Mouse (Mus musculus) T-cell, adult 2 months (primary cell): Measurements from ENCODE around the gene Zmiz1.

Experiments
- DNase-seq: peaks from one replicate; pipeline ENCODE4 v3.0.0; 2022; ENCODE audit warnings: low spot score

Zmiz1 gene

DNA sequence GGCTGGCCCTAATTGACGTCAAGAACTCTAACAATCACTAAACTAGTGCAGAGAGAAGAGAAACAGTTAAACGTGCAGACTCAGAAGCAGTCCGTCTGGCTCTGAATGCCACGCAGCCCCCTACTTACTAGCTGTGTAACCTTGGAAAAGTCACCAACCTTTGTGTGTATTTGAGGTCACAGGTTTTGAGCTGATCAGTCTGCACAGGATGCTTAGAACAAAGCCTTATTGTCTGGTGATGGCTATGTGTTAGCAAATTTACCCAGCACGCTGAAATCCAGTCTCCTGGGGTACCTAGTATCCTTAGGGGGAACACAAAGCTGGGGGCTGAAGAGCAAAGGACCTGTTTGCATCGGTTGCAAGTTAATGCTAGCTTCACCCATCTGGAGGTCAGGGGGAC, 133.5 kb downstream of the Zmiz1 start:
- DNase-seq, result no peak

DNA sequence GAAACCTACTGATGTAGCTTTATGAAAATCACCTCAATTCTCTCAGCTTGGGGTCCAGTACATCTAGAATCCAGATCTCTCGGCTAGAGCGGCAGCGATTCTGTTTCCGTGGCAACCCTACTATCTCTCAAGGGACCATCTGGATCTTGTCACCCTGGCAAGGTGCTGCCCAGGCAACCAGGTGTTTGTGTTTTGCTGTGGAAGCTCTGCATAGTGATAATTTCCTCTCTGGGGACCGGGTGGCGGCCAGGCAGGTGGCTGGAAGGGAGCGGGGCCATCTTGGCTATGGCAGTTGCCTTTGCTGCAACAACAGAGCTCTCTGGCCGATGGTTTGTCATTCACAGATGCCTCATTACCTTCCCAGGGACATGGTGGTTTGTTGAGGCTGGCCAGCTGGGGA, 134.9 kb downstream of the Zmiz1 start:
- DNase-seq, result peak; percentile 19

DNA sequence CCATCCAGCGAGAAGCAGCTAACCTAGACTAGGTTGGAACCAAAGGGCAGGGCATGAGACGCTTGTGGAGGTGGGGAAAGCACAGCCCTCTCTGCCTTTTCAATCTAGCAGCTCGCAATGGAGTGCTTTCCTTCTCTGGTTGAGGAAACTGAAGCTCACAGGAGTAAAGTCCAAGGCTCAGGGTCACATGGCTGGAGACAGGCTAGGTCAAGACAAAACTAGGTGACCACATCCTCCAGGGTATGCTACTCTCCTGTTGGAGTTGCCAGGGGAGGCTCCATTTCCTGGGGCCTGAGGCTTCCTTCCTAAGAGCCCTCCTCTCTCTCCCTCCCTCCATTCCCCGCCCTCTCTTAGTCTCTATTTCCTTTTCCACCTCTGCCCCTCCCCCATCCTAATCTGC, 135.6 kb downstream of the Zmiz1 start:
- DNase-seq, result no peak

DNA sequence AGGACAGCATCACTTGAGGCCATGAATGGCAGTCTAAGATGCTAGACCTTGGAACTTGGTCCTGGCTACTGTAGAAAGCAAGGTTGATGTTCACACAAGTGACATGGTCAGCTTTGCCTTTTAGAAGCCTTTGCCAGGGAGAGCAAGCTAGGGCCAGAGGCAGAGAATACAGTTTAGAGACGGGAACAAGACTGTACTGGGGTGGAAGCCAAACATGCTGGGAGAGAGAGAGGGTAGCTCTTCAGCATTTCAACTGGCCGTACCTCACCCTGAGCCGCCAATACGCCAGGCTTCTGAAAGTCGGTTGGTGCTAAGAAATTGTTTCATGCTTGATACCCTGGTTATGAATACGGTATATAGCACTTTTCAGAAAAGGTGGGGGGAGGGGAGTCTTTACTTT, 140.0 kb downstream of the Zmiz1 start:
- DNase-seq, result no peak

DNA sequence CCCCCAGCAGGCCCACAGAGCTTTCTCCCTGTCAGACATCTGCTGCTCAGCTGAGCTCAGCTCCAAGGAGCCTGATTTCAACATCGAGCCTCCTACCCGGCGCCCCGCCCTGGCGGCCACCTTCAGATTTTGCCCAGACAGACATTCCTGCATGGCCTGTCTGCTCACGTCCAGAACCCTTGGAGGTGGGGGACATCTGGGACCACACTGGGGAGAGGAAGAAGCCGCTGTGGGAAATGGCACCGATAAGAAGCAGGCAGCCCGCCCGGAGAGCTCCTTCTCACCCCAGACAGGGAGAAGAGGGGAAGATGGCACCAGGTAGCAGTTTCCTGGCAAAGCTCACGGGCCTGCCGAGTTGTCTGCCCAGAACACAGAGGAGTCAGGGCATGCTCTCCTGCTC, 140.9 kb downstream of the Zmiz1 start:
- no peak for DNase-seq

DNA sequence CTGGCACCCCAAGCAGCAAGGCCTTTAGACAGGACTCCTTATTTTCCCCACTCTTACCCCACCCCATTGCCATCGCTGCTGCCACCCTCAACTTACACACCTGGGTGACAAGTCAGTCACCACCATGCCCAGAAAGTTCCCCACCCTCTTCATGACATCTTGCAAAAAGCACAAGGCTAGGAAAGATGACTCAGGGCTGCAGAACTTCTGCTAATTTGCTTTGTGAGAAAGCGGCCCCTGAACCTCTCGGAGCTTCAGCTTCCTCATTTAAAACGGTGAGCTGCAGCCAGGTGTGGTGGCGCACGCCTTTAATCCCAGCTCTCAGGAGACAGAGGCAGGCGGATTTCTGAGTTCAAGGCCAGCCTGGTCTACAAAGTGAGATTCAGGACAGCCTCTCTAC, 141.4 kb downstream of the Zmiz1 start:
- DNase-seq, result no peak

DNA sequence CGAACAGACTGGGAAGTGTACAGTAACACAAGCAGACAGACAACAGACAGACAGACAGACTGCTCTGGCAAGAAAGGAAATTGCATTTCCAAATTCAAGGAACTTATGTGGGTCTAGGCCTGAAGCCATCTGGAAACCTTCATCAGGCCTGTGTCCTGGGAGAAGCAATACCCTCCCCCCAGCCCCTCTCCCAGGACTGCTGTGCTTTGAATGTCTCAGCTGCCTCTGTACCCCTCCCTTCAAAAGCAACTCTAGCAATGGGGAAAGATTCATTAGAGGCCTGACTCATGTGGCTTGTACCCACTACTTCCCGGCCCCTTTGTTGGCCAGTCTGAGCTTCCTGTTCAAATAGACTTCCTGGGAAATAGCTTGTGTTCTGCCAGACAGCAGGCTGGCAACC, 142.0 kb downstream of the Zmiz1 start:
- DNase-seq, result no peak

DNA sequence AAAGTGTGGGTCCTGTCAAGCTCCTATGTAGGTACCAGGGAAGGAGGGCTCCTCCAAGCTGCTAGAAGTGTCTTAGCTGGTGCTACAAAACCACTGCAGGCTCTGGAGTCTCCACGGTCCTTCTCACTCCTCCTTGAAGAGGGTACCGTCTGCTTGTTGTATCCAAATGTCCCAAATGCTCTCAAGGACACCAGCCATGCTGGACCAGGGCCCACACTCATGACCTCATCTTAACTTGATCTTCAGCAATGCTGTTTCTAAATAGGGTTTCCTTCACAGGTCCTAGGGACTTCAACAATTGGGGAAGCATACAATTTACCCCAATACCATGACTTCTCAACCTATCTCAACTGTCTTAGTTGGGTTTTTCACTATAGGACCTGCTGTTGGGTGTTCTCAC, 143.0 kb downstream of the Zmiz1 start:
- DNase-seq, result no peak

DNA sequence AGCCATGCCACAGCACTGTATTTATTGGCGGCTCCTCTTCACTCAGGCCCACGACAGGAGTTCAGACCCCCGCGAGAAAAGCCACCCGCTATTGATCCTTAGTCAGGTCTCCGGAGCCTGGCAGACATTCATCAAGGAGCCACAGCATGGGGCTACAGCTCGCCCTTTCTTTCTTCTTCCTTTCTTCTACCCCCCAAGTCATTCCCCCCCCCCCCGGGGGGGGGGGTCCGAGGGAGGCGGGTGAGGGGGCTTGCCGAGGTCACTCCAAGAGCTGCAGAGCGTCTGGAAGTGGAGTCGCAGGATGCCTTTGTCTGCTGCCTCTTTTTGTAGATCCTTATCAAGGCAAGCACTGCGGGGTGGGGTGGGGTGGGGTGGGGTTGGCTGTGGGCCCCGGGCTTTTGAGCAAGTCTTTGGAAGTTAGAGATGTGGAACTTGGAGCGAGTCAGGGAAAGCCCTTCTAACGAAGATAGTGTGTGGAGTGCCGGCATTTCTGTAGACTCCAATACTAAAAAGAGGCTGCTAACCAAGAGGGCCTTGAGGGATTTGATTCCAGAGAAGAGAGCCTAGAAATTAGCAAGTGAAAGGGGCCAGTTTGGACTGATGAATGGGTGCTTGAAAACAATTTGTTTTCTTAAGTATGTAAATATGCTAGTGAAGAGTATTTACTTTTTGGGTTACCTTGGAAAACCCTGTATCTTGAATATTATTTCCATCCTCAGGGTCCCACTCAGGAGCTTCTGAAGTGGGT, 145.6 kb downstream of the Zmiz1 start:
- DNase-seq, result no peak

DNA sequence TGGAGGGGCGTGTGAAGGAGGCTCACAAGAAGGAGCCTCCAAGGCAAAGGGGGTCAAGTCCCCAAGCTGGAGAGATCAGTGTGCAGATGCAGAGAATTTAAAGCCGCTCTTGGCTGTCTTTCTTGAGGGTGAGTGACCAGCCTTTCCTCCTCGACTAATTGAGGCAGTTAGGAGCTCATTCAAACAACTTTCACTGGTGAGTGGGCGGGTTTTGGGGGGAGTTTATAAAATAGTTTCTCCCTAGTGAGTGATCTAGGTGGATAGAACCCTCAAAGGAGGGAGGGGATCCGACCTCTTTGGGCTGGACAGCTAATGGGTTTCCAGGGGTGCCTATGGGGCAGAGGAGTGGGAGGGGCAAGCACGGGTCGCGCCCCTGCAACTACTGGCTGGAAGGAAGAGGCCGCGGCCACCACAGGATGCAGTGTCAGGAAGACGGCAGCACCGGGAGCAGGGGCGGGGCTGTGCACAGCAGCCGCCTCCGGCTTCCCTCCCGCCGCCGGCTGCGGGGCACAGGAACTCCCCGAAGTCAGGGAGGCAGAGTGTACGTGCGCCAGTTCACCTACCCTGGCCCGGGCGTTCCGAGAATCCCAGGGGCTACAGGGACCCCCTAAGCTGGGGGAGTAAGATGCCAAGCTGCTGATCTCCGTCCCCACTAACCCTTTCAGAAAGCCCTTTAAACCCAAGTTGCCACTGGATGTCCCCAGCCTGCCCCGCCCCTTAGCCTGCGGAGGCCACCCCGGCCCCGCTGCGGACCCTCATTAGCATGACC, 147.6 kb downstream of the Zmiz1 start:
- peak; percentile 70 for DNase-seq

DNA sequence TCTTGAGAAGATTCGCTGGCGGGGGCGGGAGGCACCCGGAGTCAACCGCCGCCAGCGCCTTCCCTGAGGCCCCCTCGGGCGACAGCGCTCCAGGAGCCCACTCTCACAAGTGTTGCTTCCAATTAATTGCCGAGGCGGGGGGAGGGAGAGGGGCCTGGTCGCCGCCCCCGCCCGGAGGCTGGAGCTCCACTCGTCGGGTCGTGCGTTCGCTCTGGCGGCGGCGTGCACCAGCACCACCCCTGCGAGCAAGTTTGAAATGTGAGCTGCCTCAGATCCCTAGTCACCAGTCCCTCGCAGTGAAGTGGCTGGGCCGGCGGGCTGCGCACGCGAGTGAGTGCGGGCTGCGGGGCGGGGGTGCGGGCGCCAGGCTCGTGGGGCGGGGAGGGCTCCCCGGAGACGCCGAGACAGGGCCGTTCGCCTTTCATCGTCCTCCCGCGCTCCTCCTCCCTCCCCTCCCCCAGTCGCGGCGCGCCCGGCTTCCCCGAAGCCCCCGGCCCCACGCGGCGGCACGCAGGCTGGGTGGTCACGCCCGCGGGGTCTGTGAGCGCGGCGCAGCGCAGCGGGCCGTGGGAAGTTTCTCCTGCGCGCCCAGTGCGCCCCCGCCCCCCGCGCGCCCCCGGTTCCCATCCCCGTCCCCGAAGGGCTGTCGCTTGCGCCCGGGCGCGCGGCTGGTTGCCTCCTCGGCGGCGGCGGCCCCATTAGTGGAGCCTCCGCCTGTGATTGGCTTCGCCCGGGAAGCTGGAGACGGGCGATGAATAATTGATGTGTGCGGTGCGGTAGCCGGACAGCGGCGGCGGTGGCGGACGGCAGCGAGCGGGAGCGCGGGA, 148.4 kb downstream of the Zmiz1 start:
- DNase-seq, result peak; percentile 57

DNA sequence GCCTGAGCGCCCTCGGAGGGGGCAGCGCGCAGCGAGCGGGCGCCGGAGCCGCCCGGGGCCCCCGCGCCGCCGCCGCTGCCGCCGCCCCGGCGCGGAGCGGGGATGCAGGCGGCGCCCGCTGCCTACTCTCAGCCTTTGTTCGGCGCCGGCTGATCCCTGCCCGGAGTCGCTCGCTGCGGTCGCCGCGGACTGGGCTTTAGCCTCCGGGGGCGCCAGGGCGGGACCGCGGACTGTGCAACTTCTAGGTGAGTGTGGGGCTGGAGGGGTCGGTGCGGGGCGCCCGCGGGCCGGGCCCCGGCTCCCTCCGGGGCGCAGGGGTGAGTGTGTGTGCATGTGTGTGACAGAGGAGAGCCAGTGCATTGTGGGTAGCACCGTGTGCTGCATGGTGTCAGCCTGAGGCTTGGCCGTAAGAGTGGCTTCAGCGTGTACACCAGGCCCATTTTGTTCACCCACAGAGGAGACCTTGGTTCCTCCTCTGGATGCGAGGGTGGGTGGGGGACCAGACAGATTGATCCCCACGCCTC, 149.0 kb downstream of the Zmiz1 start:
- peak; percentile 54 for DNase-seq

DNA sequence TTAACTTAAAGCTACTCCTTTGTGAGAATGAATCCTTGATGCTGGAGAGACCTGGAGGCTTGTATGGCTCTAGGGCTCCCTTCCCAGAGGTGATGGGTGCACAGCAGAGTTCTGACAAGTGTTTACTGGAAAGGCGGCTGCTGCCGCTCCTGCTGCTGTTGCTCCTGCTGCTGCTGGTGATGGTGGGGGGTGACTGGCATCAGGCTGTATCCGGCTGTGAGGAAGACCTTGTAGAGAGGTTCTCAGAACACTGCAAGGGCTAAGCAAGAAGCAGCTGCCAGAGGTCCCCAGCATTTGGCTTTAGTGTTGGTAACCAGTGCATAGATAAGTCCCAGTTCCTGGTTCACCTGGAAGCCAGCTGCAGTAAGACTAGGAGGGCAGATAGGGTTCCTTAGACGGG, 149.6 kb downstream of the Zmiz1 start:
- peak; percentile 11 for DNase-seq

DNA sequence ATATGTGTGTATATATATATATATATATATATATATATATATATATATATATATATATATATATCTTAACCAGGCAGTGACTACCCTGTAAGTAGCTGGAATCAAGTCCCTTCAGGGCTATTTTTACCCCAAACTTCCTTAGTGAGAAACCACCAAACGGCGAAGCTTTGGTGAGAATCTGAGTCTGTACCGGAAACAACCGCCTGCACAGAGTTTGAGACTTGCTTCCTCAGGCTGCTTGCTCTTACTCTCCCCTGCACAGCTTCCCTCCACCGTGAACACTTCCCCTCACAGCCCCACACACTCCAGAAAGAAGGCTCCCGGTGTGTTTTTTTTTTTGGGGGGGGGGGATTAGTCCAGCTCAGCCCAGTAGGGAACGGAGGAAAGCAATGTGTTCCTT, 150.4 kb downstream of the Zmiz1 start:
- peak; percentile 59 for DNase-seq

DNA sequence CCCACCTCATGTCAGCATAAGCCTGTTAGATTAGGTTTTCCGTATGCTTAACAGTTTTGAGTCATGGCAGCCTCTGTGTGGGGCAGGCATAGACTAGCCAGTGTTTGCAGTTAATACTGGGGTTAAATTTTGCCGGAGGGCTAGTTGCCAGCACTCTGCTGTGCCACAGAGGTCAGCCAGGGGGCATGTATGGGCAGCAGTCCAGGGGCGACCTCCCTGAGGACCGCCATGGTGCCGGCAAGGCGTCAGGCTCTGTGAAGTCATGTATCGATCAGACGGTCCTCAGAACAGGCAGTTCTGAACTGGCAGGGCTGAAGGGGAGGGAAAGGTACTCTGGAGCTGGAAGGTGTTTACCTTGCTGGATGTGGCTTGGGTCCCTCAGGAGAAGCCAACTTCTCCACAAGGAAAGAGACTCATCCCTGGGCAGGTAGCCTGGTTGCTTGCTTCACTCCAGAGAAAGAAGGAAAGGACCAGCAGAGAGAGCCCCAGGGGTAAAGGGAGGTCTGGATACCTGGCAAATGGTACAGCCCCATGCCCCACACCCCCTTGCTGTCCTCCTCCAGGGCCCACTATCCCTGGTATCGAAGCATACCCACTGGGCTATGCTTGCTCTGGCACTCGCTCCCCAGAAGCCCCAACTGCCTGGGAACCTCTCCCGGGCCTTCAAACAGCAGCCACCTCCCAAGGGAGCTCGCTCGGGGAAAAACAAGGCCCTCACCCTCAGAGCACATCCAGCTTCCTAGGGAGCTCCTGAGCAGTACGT, 151.6 kb downstream of the Zmiz1 start:
- no peak for DNase-seq

DNA sequence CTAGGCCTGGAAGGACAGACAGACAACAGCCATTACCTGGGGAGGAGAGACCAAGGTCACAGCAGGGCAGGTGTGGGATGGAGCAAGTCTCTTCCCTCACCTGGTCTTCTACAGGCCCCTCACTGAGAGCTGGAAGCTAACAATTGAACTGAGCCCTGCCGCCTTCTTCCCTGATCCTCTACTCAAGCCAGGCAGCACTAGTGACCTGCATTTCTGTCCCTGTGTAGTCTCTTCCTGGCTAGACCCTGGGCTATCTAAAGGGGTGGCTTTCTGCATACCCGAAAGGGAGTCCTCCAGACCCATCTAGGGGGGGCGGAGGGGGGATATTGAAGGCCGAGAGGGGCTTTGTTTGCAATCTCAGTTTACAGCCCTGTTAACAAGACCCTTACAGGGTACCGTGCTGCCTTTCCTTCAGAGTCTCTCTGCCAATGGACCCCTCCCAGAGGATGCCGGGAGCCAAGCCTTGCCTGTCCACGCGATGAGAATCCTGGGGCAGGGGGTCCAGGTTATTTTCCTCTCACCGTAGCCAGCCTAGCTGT, 152.2 kb downstream of the Zmiz1 start:
- no peak for DNase-seq

DNA sequence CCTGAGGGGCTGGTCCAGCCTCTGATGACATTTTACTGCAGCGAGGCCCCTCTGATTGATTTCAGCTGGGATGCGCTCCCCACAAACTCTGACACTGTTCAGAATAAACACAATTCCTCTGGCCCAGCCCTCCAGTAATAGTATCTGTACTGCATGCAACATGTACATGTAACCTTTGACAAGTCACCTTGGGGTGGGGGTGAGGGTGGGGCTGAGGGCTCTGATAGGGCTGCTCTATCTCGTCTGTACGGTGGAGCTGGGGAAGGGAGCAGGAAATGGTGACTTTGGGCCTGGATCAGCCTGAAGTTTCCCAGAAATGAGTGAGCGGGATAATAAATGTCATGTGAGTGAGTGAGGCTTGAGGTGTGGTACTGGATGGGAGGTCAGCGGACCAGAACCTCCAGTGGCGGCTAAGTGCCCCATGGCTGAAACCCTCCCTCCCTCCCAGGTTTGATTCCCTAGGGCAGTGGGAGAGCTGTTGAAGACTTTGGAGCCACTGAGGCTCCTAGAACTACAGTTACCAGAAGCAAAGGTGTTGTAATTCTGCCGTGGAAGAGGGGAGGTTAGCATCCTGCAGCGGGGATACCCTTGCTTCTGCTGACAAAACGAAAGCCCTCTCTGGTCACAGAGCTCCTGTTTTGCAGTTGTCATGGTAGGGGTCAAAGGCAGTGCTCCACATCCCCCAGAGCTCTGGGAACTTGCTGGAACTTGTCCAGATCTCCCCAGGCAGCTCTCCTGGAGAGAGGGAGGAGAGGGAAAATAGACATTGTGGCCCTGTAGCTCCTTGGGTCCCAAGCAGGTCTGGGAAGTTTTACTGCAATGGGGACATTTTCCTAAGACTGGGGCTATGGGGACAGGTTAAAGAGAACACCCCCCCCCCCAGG, 153.1 kb downstream of the Zmiz1 start:
- DNase-seq, result no peak

DNA sequence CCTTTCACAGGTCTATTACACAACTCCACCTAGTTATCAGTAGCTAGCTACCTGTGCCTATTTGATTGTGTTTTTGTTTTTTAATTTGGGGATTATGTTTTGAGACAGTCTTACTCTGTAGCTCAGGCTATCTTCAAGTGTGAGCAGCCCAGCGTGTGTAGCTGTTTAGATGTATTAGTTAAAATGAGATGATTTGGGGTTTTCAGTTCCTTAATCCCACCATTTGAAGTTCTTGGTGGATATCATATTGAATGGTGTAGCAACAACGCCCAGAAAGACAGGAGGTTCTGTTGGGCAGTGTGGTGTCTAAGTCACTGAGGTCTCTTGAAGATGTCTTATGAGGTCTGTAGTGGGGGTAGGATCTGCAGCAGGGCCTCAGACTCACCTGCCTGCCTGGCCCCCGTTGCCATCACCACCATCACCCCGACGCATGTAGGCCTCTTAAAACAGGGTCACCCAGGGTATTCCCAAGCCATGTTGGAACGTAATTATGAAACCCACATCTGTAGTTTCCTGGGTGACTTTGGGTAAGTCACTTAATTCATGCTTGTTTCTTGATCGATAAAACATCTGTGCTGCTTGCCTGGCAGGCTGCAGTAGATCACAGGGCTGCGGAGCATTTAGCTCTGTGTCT, 155.1 kb downstream of the Zmiz1 start:
- no peak for DNase-seq

DNA sequence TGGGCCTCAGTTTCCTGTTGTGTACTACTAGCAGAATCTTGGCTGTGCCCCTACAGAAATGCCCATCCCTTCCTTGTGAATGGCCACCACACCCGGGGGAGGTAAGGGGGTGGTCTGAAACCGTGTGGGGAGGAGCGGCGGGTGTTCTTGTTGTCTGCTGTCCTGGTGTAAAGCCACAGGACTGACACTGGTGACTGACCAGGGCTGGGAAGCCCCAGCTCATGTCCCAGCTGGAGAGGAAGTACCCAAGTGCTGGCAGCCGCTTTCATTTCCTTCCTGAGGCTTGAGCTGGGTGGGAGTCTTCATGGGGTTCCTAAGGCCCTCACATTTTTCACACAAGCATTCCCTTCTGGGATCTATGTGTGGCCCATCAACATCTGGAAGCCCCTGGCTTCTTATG, 155.7 kb downstream of the Zmiz1 start:
- no peak for DNase-seq

DNA sequence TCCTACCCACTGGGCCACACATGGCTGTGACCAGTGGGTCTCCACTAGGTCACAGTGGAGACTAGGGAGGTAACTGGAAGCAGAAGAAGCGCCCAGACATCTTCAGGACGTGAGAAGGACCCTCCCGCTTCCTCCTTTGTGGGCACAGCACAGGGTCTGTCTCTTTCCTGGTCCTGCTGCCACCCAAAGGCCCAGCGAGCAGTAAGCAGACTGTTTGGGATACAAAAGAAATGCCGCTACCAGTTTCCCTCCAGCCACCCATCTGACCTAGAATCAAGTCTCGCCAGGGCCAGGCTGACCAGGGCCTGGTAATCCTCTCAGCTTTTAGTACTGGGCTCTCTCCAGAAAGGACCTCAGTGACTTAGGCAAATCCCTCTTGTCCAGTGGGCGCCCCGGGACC, 156.6 kb downstream of the Zmiz1 start:
- DNase-seq, result no peak
